Mouse (Mus musculus): ENCODE measurements around the gene Rnf144b.

The Rnf144b gene

DNA sequence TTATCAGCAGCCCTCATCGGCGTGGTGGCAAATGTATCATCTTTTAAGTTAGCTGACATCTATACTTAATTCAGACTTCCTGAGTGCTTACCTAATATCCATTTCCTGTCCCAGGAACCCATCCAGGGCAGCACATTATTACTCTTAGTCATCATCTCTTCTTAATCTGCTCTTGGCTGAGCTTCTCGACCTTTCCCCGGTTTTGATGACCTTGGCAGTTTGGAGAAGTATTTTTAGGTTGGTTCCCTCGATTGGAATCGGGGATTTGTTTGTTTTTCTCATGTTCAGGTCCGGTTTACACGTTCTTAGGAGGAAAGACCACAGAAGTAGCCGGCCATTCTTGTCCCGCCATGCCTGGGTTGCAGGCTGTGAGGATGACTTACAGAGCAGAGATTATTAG is 50.4 kb downstream of the Rnf144b start:
- in situ Hi-C loops (cut with MseI, MboI) = no loop called here

GRCm38 (mm10) chr13:47178182-47178581 is 55.7 kb downstream of the Rnf144b start:
- in situ Hi-C loops (cut with MseI, MboI) = no loop called here

DNA sequence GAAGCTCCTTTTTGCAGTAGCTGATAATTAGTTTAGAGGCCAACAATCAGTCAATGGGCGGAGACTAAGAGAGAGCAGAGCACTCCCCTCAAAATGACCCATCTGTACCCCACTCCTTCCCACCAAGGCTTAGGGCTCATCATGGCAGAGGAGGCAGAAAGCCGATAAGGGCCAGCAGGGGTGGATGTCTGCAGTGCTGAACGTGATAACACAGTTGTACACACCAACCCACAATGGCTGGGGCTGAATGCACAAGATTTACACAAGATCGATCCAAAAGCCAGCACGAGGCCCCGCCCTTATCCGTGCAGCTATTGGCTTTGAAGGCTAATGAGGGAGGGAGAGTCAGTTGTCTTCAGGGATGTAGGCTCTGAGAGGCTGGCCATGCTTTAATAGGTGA is 58.3 kb downstream of the Rnf144b start:
- in situ Hi-C loops (cut with MseI, MboI) = no loop called here

DNA sequence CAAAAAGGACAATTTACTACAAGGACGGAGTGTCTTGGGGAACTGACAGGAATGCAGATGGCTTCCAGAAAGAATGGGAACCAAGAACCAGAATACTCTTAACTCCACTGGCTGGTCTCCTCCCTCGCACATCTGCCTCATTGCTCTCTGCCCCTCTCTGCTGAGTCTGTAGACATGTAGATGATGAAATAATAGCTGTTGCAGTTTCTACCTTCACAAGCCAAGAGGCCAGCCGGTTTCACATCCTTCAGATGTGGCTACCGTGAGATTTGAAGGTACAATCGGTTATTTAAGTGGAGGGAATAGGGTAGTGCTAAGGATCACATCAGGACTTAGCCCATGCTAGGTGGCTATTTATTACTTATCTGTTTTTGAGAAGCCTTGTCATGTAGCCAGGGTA is 59.9 kb downstream of the Rnf144b start:
- in situ Hi-C loops (cut with MseI, MboI) = no loop called here

DNA sequence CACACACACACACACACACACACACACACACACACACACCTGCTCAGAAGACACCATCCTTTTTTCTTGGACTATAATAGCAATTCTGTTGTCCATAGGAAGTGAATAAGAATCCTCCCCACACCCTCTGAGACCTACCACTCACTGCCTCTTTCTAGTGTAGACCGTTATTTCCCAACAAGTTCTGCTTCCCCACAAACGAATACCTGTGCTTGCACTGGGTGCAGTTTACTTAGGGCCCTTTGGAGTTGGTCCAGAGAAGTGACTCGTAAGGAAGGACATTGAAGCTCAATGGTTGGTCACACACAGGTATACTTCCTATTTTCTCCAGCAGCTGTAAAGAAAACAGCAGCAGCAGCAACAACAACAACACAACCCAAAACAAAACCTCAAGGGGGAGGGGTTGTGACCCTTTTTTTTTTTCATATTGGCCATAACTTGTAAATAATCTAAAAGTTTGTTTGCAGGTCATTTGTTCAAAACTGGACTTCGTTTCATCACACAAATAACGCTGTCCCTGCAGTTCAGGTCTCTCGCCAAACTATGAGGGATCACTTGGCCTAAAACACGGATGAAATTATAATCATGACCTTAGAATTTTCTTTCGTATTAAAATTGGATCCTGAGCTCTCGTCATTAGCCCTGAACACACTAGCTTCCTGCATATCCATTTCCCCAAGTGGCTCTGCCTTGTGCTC is 60.7 kb downstream of the Rnf144b start:
- in situ Hi-C loops (cut with MseI, MboI) = no loop called here

DNA sequence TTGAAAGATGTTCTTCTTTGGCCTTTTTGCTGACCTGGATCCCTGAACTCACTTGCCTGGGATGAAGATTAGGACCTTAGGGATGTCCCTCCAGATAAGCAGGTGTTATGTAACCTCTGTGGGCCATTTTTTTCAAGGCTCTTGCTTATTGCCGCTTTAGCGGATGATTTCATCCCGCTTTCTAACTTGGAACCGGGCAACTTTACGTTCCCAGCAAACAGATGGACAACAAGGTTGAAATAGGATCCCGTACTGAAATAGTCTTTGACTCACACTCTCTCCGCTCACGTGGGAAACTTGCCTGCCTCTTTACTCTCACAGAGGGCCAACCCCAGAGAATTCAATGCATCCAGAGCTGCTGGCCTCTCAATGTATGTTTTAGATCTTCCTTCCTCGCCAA is 61.3 kb downstream of the Rnf144b start:
- in situ Hi-C loops (cut with MseI, MboI) = no loop called here

GRCm38 (mm10) chr13:47187836-47188235 is 65.4 kb downstream of the Rnf144b start:
- in situ Hi-C loops (cut with MseI, MboI) = no loop called here

- in situ Hi-C loops (cut with MseI, MboI) = no loop called here
These were observed 67.5 kb downstream of the Rnf144b start for GRCm38 (mm10) chr13:47189971-47190370.

- in situ Hi-C loops (cut with MseI, MboI) = no loop called here
These were observed 69.7 kb downstream of the Rnf144b start for GRCm38 (mm10) chr13:47192200-47192599.

- in situ Hi-C loops (cut with MseI, MboI) = no loop called here
These were observed 70.3 kb downstream of the Rnf144b start for GRCm38 (mm10) chr13:47192771-47193170.

DNA sequence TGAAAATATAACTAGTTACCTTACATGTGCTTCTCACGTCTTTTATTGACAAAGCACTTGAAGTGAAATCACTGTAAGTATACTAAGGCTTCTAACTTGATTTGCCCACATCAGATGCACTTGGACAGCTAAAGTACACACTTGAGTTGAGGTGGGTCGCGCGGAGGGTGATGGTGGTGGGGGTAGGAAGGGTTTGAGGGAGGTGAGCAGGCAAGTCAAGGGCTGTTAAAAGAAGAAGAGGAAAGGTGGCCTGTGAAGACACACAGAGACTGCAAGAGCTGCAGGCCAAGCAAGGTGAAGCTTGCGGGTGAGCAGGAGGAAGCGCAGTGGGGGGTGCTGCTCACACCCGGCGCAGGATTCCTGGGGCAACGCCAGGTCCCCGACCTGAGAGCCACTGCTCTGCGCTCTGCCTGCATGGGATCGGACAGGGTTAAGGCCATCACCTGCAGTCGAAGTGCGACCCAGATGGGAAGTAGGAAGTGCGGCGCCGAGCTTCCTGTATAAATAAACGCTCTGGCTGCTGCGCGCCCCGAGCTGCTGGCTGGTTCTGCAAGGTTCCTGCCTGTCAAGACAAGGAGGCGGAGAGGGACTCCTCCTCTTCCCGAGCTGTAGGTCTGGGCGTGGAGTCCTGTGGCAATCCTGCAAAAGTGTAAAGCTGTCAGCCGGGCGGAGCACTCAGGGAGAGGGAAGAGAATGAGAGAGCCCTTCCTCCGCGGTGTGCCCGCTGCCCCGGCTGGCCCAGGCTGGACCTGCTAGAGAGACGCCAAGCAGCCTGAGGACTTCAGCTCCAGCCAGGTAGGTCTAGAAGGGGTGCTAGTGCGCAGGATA is 71.1 kb downstream of the Rnf144b start:
- in situ Hi-C loops (cut with MseI, MboI) = no loop called here

GRCm38 (mm10) chr13:47194695-47195094 is 72.2 kb downstream of the Rnf144b start:
- in situ Hi-C loops (cut with MseI, MboI) = no loop called here

GRCm38 (mm10) chr13:47195491-47195890 is 73.0 kb downstream of the Rnf144b start:
- in situ Hi-C loops (cut with MseI, MboI) = no loop called here

DNA sequence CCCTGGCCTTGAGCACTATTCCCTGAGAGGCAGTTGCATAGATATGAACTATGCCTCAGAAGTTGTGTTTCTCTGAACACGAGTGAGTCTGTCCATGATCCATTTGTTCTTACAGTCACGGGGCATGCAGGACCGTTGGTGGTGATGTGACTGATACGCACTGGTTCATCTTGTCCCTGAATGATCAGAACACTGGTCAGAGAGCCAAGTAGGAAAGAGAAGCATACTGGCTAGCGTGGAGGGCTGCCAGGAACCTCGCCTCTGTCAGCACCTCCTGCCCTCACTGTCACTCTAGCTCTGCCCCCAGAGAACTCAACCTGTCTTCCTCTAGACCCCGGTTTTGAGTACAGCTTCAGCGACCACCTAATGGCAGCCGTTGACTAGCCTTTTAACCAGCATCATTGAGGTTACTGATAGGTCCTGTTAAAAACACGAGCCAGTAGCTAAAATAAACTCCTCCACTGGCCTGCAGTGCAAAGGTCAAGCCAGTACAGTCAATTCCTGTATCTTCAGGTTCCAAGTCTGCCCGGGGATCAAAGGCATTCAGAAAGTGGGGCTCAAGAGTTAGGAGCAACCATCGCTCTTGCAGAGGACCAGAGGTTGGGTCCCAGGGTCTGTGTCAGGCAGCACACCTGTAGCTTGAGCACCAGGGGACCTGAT is 77.7 kb downstream of the Rnf144b start:
- in situ Hi-C loops (cut with MseI, MboI) = no loop called here

DNA sequence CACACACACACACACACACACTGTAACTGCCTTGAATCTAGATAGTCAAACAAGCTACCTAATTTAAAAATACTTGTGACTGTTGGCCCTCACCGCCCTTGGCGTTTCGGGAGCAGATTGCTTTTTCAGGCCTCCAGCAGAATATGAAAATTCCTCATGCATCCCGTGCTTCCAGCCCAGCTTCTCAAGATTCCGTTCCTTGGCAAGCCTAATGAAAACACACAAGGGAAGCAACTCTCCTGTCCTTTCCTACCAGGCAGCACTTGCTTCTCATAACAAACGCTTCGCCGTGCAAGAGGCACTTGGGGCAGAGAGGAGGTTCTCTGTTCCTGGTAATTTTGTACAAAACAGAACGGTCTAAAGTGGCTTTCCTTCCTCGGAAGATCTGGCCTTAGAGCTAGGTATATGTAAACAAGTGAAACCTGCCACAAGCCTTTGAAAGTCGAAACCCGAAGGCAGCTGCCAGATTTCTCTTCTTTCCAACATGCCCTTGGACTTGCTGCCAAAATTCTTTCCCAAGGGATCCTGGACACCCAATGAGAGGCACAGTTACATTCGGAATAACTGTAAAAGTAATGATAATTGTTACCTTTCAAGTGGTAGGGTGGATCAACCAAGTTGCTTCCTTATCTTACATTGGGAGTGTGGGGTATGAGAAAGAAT is 79.6 kb downstream of the Rnf144b start:
- in situ Hi-C loops (cut with MseI, MboI) = no loop called here

GRCm38 (mm10) chr13:47210496-47210895 is 88.0 kb downstream of the Rnf144b start:
- in situ Hi-C loops (cut with MseI, MboI) = no loop called here

- in situ Hi-C loops (cut with MseI, MboI) = no loop called here
These were observed 88.5 kb downstream of the Rnf144b start for GRCm38 (mm10) chr13:47210992-47211391.

GRCm38 (mm10) chr13:47211581-47211980 is 89.1 kb downstream of the Rnf144b start:
- in situ Hi-C loops (cut with MseI, MboI) = no loop called here

GRCm38 (mm10) chr13:47213817-47214216 is 91.4 kb downstream of the Rnf144b start:
- in situ Hi-C loops (cut with MseI, MboI) = no loop called here

GRCm38 (mm10) chr13:47214895-47215294 is 92.4 kb downstream of the Rnf144b start:
- in situ Hi-C loops (cut with MseI, MboI) = no loop called here

GRCm38 (mm10) chr13:47215815-47216585 is 93.5 kb downstream of the Rnf144b start:
- in situ Hi-C loops (cut with MseI, MboI) = no loop called here

Measured in mouse trophoblast stem cell (cell line).